Mouse (Mus musculus) liver, postnatal 0 days (tissue): ENCODE results near the gene Txndc12. TPM values are rescaled to one million over a fixed set of nuclear protein-coding genes. Genes with fewer than 3 reads are reported as not detected.

Experiments
- ATAC-seq: fragments of 200-750 bp; cut with Nextera tagmentation; 2 replicates; pipeline ENCODE4 v1.8.0; 2017; ENCODE audit warnings: mild to moderate bottlenecking, moderate library complexity
- DNase-seq: peaks from one replicate; pipeline ENCODE4 v3.0.0-alpha.2; 2016
- H3K27ac ChIP-seq: fragments of 300-500 bp; sonication (generic); 2 replicates; pipeline ENCODE4 v1.5.1; 2014; ENCODE audit warnings: antibody characterized with exemption, moderate library complexity, mild to moderate bottlenecking, low read depth
- H3K27me3 ChIP-seq: fragments of 300-500 bp; sonication (generic); 2 replicates; pipeline ENCODE4 v1.6.1; 2014; ENCODE audit warnings: low read length, control low read depth, mixed read lengths; ENCODE audit not compliant: insufficient read depth
- H3K36me3 ChIP-seq: fragments of 300-500 bp; sonication (generic); replicated peaks from 2 replicates; pipeline ENCODE4 v1.6.1; 2014; ENCODE audit warnings: mild to moderate bottlenecking, control low read depth, low read length, moderate library complexity, mixed read lengths; ENCODE audit not compliant: insufficient read depth
- H3K4me1 ChIP-seq: fragments of 300-500 bp; sonication (generic); 2 replicates; pipeline ENCODE4 v1.6.1; 2014; ENCODE audit warnings: antibody characterized with exemption, mild to moderate bottlenecking, control low read depth; ENCODE audit not compliant: insufficient read depth
- H3K4me2 ChIP-seq: fragments of 300-500 bp; sonication (generic); 2 replicates; pipeline ENCODE4 v1.6.1; 2014; ENCODE audit warnings: low read depth, mild to moderate bottlenecking, low read length, moderate library complexity, mixed read lengths
- H3K4me3 ChIP-seq: fragments of 300-500 bp; sonication (generic); 2 replicates; pipeline ENCODE4 v1.5.1; 2014; ENCODE audit warnings: low read depth, low read length
- H3K9ac ChIP-seq: fragments of 300-500 bp; sonication (generic); replicated peaks from 2 replicates; pipeline ENCODE4 v1.6.1; 2014; ENCODE audit warnings: mild to moderate bottlenecking, moderate library complexity
- H3K9me3 ChIP-seq: fragments of 300-500 bp; sonication (generic); 2 replicates; pipeline ENCODE4 v1.6.1; 2016; ENCODE audit warnings: mild to moderate bottlenecking, control low read depth, low read length, mixed read lengths
- CTCF ChIP-seq: sonication (generic); IDR thresholded peaks from 2 replicates; pipeline ENCODE4 v1.5.1; 2016; ENCODE audit warnings: antibody characterized with exemption, low read depth
- EP300 ChIP-seq: IDR thresholded peaks from 2 replicates; pipeline ENCODE4 v1.6.1; 2016; ENCODE audit warnings: antibody characterized with exemption, low read depth, mild to moderate bottlenecking
- WGBS: fragments of 180-500 bp; shearing (Covaris S2); extraction: QIAGEN DNeasy Blood & Tissue Kit; methylation state at CpG from one replicate; pipeline ENCODE4 v1.1.7; 2014; ENCODE audit not compliant: insufficient replicate concordance; 5-methylcytosine and 5-hydroxymethylcytosine counted together
- polyA plus RNA-seq: library from polyadenylated mRNA; unstranded; fragments of >200 nt; fragmentation: Nextera tagmentation; extraction: Ambion mirVana; gene quantifications from 2 replicates; pipeline ENCODE4 v1.2.1, GENCODE M21; 2015

Gene Txndc12
- polyA plus RNA-seq, 1 experiment from 2014 or later: 44.2 TPM

- no peaks in the 10 kb centered on the region for H3K9me3 ChIP-seq
- WGBS: 37% methylated on average over 6 of the region's 6 CpGs
- DNase-seq (no peak), ATAC-seq (peak; percentile 31; the same call in 1 of the 2 replicates)
- TF ChIP-seq CTCF: no peak
- no peak for TF ChIP-seq EP300
- H3K4me2 ChIP-seq: no peak overlapping the region
- no peak overlapping the region for H3K4me3 ChIP-seq
- no peaks in the 10 kb centered on the region for H3K36me3 ChIP-seq
- H3K9ac ChIP-seq: no peak overlapping the region
- no peaks in the 10 kb centered on the region for H3K27me3 ChIP-seq
- no peak overlapping the region for H3K27ac ChIP-seq
- H3K4me1 ChIP-seq: no peaks in the 10 kb centered on the region
These were observed 71.5 kb downstream of the Txndc12 start for GRCm38 (mm10) chr4:108905859-108906258.

DNA sequence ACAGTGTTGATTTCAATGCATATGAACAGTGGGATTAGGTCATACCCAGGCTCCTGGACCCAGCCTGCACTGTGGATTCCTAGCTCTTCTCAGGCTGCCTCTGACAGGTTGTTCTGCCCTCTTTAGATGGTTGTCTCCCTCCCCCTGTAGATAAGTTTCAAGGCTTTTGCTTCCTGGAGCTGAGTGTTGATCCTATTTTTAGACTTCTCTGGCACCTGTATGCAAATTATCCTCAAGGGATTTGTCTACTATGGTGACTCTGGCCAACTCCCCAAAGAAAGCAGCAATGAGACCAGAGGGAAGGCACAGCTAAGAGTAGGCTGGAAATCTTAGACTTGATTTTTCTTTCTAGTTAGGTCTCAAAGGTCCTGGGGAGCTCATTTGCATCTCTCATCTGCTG is 73.1 kb downstream of the Txndc12 start:
- H3K4me3 ChIP-seq: no peak overlapping the region
- H3K4me2 ChIP-seq: no peak overlapping the region
- no peaks in the 10 kb centered on the region for H3K9me3 ChIP-seq
- no peaks in the 10 kb centered on the region for H3K36me3 ChIP-seq
- DNase-seq (no peak), ATAC-seq (no peak)
- TF ChIP-seq EP300: no peak
- no peak for TF ChIP-seq CTCF
- H3K9ac ChIP-seq: no peak overlapping the region
- no peak overlapping the region for H3K27ac ChIP-seq
- H3K4me1 ChIP-seq: no peaks in the 10 kb centered on the region
- no peaks in the 10 kb centered on the region for H3K27me3 ChIP-seq

DNA sequence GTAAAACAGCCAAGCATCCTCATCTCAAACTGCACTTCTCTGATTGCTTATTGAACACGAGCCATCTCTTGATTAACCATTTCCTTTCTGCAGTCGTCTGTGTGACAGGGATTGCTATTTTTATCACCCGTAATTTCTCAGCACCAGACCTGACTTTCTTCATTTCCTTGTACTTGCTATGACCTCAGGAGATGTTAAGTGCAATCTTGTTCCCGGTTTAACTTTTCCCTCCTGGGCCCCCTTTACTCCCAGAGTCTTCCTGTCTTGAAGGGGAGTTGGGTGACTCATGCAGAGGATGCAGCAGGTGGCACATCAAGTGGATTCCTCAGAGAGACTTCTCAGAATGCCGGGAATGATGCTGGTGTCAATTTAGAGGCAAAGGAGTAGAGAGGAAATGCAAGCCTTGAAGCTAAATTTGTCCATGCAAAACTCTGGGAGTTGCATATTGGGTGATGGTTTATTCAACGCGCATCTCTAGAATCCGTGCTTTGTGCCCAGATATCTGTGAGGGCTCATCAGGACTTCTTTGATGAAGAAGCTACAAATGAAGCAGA is 75.5 kb downstream of the Txndc12 start:
- no peak overlapping the region for H3K9ac ChIP-seq
- no peak overlapping the region for H3K4me3 ChIP-seq
- 48% methylated on average over 8 of the region's 8 CpGs for WGBS
- DNase-seq: no peak
- H3K4me2 ChIP-seq: no peak overlapping the region
- no peaks in the 10 kb centered on the region for H3K27me3 ChIP-seq
- no peak for TF ChIP-seq CTCF
- no peak for TF ChIP-seq EP300
- H3K27ac ChIP-seq: no peak overlapping the region
- H3K9me3 ChIP-seq: no peaks in the 10 kb centered on the region
- ATAC-seq: no peak
- H3K36me3 ChIP-seq: no peaks in the 10 kb centered on the region
- no peaks in the 10 kb centered on the region for H3K4me1 ChIP-seq

Other genes starting within 250 kb of the Txndc12 start
- gene Cc2d1b, start 214.7 kb upstream of the Txndc12 start, polyA plus RNA-seq: 5.7 and 6.5 TPM in 2 replicates
- 0.37 and 0.49 TPM in 2 replicates for gene 3110021N24Rik, start 115.0 kb upstream of the Txndc12 start, polyA plus RNA-seq
- gene Zfyve9, start 53.8 kb upstream of the Txndc12 start, polyA plus RNA-seq: 0.95 and 0.97 TPM in 2 replicates
- 56.9 and 64.1 TPM in 2 replicates for gene Btf3l4, start 987 bp upstream of the Txndc12 start, polyA plus RNA-seq
- 27.6 and 29.6 TPM in 2 replicates for gene Kti12, start 13.2 kb downstream of the Txndc12 start, polyA plus RNA-seq
- gene A730015C16Rik, start 14.0 kb downstream of the Txndc12 start, polyA plus RNA-seq: 0.27 and 0.72 TPM in 2 replicates
- 3.9 and 4.3 TPM in 2 replicates for gene Rab3b, start 44.5 kb downstream of the Txndc12 start, polyA plus RNA-seq
- 18.5 and 19.6 TPM in 2 replicates for gene Nrd1, start 166.1 kb downstream of the Txndc12 start, polyA plus RNA-seq